Mouse (Mus musculus) embryonic facial prominence, embryonic 11.5 days (tissue): ENCODE results near the gene Gas6. TPM values are rescaled to one million over a fixed set of nuclear protein-coding genes. Genes with fewer than 3 reads are reported as not detected.

Experiments used
- ATAC-seq: fragments of 200-750 bp; cut with Nextera tagmentation; replicated peaks from 2 replicates; pipeline ENCODE4 v1.8.0; 2017; ENCODE audit warnings: low read depth; ENCODE audit not compliant: insufficient number of reproducible peaks, low FRiP score, low TSS enrichment
- DNase-seq: peaks from one replicate; pipeline ENCODE4 v3.0.0-alpha.2; 2015; ENCODE audit warnings: low spot score
- H3K27ac ChIP-seq: fragments of 300-500 bp; sonication (generic); replicated peaks from 2 replicates; pipeline ENCODE4 v1.5.1; 2014; ENCODE audit warnings: mild to moderate bottlenecking, low read depth, low read length, control low read depth
- H3K27me3 ChIP-seq: fragments of 300-500 bp; sonication (generic); 2 replicates; pipeline ENCODE4 v1.6.1; 2014; ENCODE audit warnings: mild to moderate bottlenecking, low read length, moderate library complexity, mixed read lengths; ENCODE audit not compliant: control insufficient read depth, insufficient read depth
- H3K36me3 ChIP-seq: fragments of 300-500 bp; sonication (generic); replicated peaks from 2 replicates; pipeline ENCODE4 v1.6.1; 2014; ENCODE audit warnings: low read depth, mild to moderate bottlenecking, low read length, moderate library complexity, mixed read lengths; ENCODE audit not compliant: control insufficient read depth, insufficient read depth
- H3K4me1 ChIP-seq: fragments of 300-500 bp; sonication (generic); 2 replicates; pipeline ENCODE4 v1.6.1; 2014; ENCODE audit warnings: low read length, mixed read lengths; ENCODE audit not compliant: control insufficient read depth, insufficient read depth
- H3K4me2 ChIP-seq: fragments of 300-500 bp; sonication (generic); 2 replicates; pipeline ENCODE4 v1.6.1; 2014; ENCODE audit warnings: low read depth, mild to moderate bottlenecking, control low read depth, low read length, moderate library complexity
- H3K4me3 ChIP-seq: fragments of 300-500 bp; sonication (generic); 2 replicates; pipeline ENCODE4 v1.5.1; 2014; ENCODE audit warnings: low read depth, low read length, control low read depth
- H3K9ac ChIP-seq: fragments of 300-500 bp; sonication (generic); replicated peaks from 2 replicates; pipeline ENCODE4 v1.6.1; 2014; ENCODE audit warnings: mild to moderate bottlenecking, control low read depth, low read length
- H3K9me3 ChIP-seq: fragments of 300-500 bp; sonication (generic); replicated peaks from 2 replicates; pipeline ENCODE4 v1.6.1; 2016; ENCODE audit warnings: mild to moderate bottlenecking, low read length, inconsistent platforms, mixed read lengths; ENCODE audit not compliant: control insufficient read depth
- WGBS: fragments of 180-500 bp; shearing (Covaris S2); extraction: QIAGEN DNeasy Blood & Tissue Kit; methylation state at CpG from one replicate; pipeline ENCODE4 v1.1.7; 2014; 5-methylcytosine and 5-hydroxymethylcytosine counted together
- polyA plus RNA-seq: library from polyadenylated mRNA; unstranded; fragments of >200 nt; fragmentation: Nextera tagmentation; extraction: Ambion mirVana; gene quantifications from 2 replicates; pipeline ENCODE4 v1.2.1, GENCODE M21; 2014

The Gas6 gene
- polyA plus RNA-seq, 1 experiment from 2014 or later = 5.0 TPM

- Histone ChIP-seq H3K27ac (no peak overlapping the region), H3K9me3 (no peaks in the 10 kb centered on the region), H3K9ac (no peak overlapping the region), H3K4me1 (no peaks in the 10 kb centered on the region; the same call in 1 of the 2 replicates), H3K27me3 (peaks cover 8% of the 10 kb centered on the region), H3K36me3 (no peaks in the 10 kb centered on the region), H3K4me3 (no peak overlapping the region), H3K4me2 (no peak overlapping the region)
- ATAC-seq = no peak
- no peak for DNase-seq
Measured at GRCm38 (mm10) chr8:13430866-13431265, 63.4 kb downstream of the Gas6 start.

GRCm38 (mm10) chr8:13430412-13430811, 63.9 kb downstream of the Gas6 start:
- Histone ChIP-seq H3K9me3 (no peaks in the 10 kb centered on the region), H3K9ac (no peak overlapping the region), H3K4me3 (no peak overlapping the region), H3K27ac (no peak overlapping the region), H3K27me3 (peaks cover 4% of the 10 kb centered on the region; the same call in 1 of the 2 replicates), H3K4me1 (no peaks in the 10 kb centered on the region), H3K4me2 (no peak overlapping the region), H3K36me3 (no peaks in the 10 kb centered on the region)
- DNase-seq = no peak
- ATAC-seq = no peak
- WGBS = 82% methylated on average over 7 of the region's 7 CpGs

- H3K9me3 ChIP-seq = no peaks in the 10 kb centered on the region
- H3K4me2 ChIP-seq = no peak overlapping the region
- DNase-seq (no peak), ATAC-seq (no peak)
- no peaks in the 10 kb centered on the region for H3K27me3 ChIP-seq
- no peak overlapping the region for H3K27ac ChIP-seq
- no peak overlapping the region for H3K4me3 ChIP-seq
- H3K36me3 ChIP-seq = no peaks in the 10 kb centered on the region
- H3K9ac ChIP-seq = no peak overlapping the region
- H3K4me1 ChIP-seq = no peaks in the 10 kb centered on the region
- 81% methylated on average over 9 of the region's 9 CpGs for WGBS
Measured at GRCm38 (mm10) chr8:13428156-13428555, 66.1 kb downstream of the Gas6 start.

- no peak overlapping the region for H3K9ac ChIP-seq
- no peaks in the 10 kb centered on the region for H3K9me3 ChIP-seq
- H3K4me2 ChIP-seq = no peak overlapping the region
- H3K27ac ChIP-seq = no peak overlapping the region
- ATAC-seq (no peak), DNase-seq (no peak)
- no peaks in the 10 kb centered on the region for H3K27me3 ChIP-seq
- WGBS = 66% methylated on average over 6 of the region's 6 CpGs
- no peak overlapping the region for H3K4me3 ChIP-seq
- H3K36me3 ChIP-seq = no peaks in the 10 kb centered on the region
- no peaks in the 10 kb centered on the region for H3K4me1 ChIP-seq
Measured at GRCm38 (mm10) chr8:13427351-13427750, 66.9 kb downstream of the Gas6 start.

- no peaks in the 10 kb centered on the region for H3K4me1 ChIP-seq
- no peaks in the 10 kb centered on the region for H3K36me3 ChIP-seq
- no peaks in the 10 kb centered on the region for H3K27me3 ChIP-seq
- H3K27ac ChIP-seq = no peak overlapping the region
- 91% methylated on average over 6 of the region's 6 CpGs for WGBS
- no peak for ATAC-seq
- no peak overlapping the region for H3K4me3 ChIP-seq
- no peaks in the 10 kb centered on the region for H3K9me3 ChIP-seq
- H3K9ac ChIP-seq = no peak overlapping the region
- H3K4me2 ChIP-seq = no peak overlapping the region
- no peak for DNase-seq
Measured at GRCm38 (mm10) chr8:13420970-13421369, 73.3 kb downstream of the Gas6 start.

- H3K27ac ChIP-seq = no peak overlapping the region
- H3K4me1 ChIP-seq = no peaks in the 10 kb centered on the region
- no peaks in the 10 kb centered on the region for H3K36me3 ChIP-seq
- no peak overlapping the region for H3K4me2 ChIP-seq
- WGBS = 68% methylated on average over 2 of the region's 2 CpGs
- H3K9ac ChIP-seq = no peak overlapping the region
- no peak for DNase-seq
- ATAC-seq = no peak
- H3K27me3 ChIP-seq = no peaks in the 10 kb centered on the region
- H3K4me3 ChIP-seq = no peak overlapping the region
- no peaks in the 10 kb centered on the region for H3K9me3 ChIP-seq
Measured at GRCm38 (mm10) chr8:13419111-13419639, 75.1 kb downstream of the Gas6 start.

GRCm38 (mm10) chr8:13415879-13416278, 78.4 kb downstream of the Gas6 start:
- Histone ChIP-seq H3K36me3 (no peaks in the 10 kb centered on the region), H3K9me3 (no peaks in the 10 kb centered on the region), H3K4me1 (no peaks in the 10 kb centered on the region), H3K4me3 (no peak overlapping the region), H3K9ac (no peak overlapping the region), H3K27me3 (no peaks in the 10 kb centered on the region), H3K4me2 (no peak overlapping the region), H3K27ac (no peak overlapping the region)
- DNase-seq (no peak), ATAC-seq (no peak)
- 75% methylated on average over 10 of the region's 10 CpGs for WGBS
